Mouse (Mus musculus): ENCODE measurements around the gene Actrt2. TPM values are rescaled to one million over a fixed set of nuclear protein-coding genes. Genes with fewer than 3 reads are reported as not detected.

The Actrt2 gene
- not detected for polyA plus RNA-seq (2014; fragmentation: Illumina TruSeq; extraction: RNeasy Lipid Tissue Mini Kit (QIAGEN cat#74804); ENCODE audit: low read depth, low replicate concordance)

GRCm38 (mm10) chr4:154667767-154668166, at the start of gene Actrt2:
TSS of gene Actrt2 (minus strand) at chr4:154667867.

GRCm38 (mm10) chr4:154636721-154637311, 30.9 kb downstream of the Actrt2 start, which contains the start of gene Prdm16:
TSS of gene Prdm16 (minus strand) at chr4:154636873.

Other genes with a start within 250 kb of the Actrt2 start
- gene Prdm16, start 31.0 kb downstream of the Actrt2 start, polyA plus RNA-seq (2014; fragmentation: Illumina TruSeq; extraction: RNeasy Lipid Tissue Mini Kit (QIAGEN cat#74804); ENCODE audit: low read depth, low replicate concordance) = 1.6 TPM
- gene Ttc34, start 169.6 kb upstream of the Actrt2 start, polyA plus RNA-seq (2014; fragmentation: Illumina TruSeq; extraction: RNeasy Lipid Tissue Mini Kit (QIAGEN cat#74804); ENCODE audit: low read depth, low replicate concordance) = not detected
- 3.3 TPM for gene Mmel1, start 201.7 kb upstream of the Actrt2 start, polyA plus RNA-seq (2014; fragmentation: Illumina TruSeq; extraction: RNeasy Lipid Tissue Mini Kit (QIAGEN cat#74804); ENCODE audit: low read depth, low replicate concordance)
- gene Fam213b, start 231.3 kb upstream of the Actrt2 start, polyA plus RNA-seq (2014; fragmentation: Illumina TruSeq; extraction: RNeasy Lipid Tissue Mini Kit (QIAGEN cat#74804); ENCODE audit: low read depth, low replicate concordance) = 2.7 TPM